Mouse (Mus musculus): ENCODE measurements around the gene Wdr83. TPM values are rescaled to one million over a fixed set of nuclear protein-coding genes. Genes with fewer than 3 reads are reported as not detected.

The Wdr83 gene
- total RNA-seq, 2 experiments from 2014 or later = 26.5 to 30.8 TPM

DNA sequence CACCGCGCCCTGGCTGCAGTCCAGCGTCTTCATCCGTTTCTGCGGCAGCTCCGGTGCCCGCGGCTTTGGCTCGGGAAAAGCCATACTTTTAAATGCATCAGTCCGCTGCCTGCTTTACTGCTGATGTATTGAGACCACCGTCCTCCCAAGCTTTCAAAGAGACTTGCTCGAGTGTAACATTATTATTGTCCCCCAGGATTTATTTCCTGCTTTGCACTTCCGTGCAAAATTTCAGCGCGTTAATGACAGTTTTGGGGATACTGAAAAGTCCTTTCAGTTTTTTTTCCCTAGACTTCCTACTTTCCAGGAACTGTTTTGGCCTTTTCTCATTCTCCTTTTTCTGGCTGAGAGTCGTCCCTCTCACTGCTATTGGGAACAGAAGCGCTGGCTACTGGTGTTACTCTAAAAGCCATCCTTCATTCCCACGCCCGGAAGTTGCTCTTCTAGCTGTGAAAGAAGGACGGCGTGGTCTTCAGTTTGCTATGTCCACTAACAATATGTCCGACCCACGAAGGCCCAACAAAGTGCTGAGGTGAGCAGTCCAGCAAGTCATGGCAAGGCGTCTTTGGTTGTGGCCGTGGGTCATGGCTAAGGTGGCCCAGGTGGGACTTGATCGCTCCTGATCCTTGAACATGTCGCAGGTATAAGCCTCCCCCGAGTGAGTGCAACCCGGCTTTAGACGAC is 432 bp downstream of the Wdr83 start, which contains the start of gene Wdr83os:
Gene Wdr83os (plus strand): TSS at position 209 of the 684 bp plus-strand sequence.
- DNase-seq (ENCODE audit: low spot score in 2 of 2) = peak; percentile 64 to 68

DNA sequence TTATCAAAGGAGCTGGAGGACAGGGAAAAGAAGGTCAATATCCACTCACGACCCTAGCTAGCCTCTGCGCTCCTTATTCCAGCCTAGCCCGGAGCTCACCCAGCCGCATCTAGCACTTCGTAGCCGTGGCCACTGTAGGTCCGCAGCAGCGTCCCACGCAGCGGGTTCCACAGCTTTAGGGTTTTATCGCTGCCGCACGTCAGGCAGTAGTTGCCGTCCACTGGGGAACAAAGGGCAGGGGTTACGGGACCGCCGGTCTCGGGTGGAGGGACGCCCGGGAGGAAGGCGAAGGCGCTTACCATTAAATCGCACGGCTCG is 933 bp downstream of the Wdr83 start:
- peak in 1 of 2 experiments; percentile 67 for DNase-seq (ENCODE audit: low spot score in 2 of 2)

DNA sequence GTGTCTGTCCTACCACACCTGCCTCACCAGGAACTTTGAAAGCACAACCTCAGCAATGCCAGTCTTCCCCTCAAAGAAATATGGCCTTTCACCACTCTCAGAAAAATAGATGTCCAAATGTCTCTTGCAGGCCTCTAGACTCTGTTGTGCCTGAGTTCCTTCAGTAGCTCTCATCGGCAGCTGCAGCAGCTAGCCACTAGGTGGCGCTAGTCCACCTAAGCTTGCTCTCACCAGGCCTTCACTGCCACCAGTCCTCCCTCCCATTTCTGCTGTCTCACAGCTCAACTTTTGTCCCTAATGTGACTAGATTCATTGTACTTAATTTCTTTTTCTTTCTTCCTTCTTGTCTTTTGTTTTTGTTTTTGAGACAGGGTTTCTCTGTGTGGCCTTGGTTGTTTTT is 4.1 kb downstream of the Wdr83 start:
- DNase-seq (ENCODE audit: low spot score in 2 of 2) = peak; percentile 84 to 87

DNA sequence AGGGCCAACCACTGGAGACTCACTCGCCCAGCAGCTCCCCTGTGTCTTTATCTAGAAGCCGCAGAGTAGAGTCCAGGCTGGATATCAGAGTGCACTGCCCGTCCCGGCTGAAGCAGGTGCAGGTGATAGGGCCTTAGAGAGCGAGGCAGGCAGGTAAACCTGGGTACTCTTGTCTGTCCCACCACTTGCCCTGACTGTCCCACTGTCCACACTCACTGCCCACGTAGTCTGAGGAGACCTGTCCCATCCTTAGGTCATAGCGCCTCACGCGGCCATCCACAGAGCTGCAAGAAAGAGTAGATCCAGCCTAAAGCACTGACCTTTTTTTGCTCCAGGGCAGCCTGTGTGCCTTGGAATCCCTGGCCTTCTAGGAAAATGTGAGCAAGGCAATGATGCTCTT is 5.1 kb downstream of the Wdr83 start:
- peak; percentile 48 to 58 for DNase-seq (ENCODE audit: low spot score in 2 of 2)

DNA sequence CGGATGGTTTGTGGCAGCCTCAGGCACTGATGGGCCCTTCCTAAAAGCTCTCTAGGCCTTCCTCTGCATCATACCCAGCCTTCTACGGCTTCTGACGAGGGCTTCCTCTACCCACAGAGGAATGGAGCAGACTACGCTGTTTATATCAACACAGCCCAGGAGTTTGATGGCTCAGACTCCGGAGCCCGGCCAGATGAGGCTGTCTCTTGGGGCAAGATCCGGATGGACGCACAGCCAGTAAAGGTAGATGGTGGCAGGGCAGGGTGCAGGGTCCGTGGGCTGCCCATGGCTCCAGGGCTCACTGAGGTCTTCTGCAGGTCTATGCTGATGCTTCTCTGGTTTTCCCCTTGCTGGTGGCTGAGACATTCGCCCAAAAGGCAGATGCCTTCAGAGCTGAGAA is 6.5 kb downstream of the Wdr83 start:
- DNase-seq (ENCODE audit: low spot score in 2 of 2) = no peak

DNA sequence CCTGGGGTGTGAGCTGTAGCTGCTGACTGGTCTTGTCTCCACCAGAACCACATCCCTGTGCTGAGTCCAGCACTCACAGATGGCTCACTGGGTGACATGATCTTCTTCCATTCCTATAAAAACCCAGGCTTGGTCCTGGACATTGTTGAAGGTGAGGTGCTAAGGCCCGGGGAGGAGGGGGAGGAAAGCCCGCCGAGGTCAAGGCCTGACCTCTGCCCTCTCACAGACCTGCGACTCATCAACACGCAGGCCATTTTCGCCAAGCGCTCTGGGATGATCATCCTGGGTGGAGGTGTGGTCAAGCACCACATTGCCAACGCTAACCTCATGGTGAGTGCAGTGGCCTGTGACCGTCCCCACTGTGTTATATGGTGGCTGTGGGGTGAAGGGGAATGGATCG is 6.9 kb downstream of the Wdr83 start:
- no peak for DNase-seq (ENCODE audit: low spot score in 2 of 2)

DNA sequence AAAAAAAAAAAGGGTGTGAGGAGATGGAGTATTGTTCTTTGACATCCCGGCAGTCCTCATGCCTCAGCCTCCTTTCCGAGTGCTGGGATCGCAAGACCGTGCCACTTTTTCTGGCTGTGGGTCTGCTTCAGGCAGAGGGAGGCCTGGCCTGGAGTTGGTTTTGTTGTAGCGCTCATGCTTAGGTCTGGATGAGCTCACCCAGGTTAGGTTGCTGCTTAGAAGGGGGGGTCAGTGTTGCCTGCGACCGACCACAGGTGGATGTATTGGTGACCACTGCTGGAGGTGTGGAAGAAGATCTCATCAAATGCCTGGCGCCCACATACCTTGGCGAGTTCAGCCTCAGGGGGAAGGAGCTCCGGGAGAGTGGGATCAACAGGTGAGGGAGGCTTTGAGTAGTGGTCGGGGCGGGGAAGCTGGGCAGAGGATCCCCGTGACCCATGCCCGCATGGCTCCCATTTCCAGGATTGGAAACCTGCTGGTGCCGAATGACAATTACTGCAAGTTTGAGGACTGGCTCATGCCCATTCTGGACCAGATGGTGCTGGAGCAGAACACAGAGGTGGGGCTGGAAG is 8.0 kb downstream of the Wdr83 start:
- no peak for DNase-seq (ENCODE audit: low spot score in 2 of 2)

DNA sequence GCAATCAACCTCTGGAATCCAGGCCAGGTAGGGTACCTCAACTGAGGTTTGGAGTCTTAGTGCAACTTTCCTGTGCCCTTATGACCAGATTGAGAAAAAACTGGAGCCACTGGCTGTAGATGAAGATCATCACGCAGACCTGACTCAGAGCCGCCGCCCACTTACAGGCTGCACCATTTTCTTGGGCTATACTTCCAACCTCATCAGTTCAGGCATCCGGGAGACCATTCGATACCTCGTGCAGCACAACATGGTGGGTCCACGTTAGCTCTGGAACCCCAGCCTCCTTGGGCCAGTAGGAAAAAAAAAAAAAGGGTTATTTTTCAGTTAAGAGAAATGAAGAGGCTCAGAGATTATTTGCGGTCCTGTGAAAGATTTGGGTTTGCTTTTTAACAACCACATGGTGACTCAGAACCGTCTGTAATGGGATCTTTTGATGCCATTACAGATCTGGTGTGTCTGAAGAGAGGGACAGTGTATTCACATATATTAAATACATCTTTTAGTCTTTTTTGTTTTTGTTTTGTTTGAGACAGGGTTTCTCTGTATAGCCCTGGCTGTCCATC is 8.7 kb downstream of the Wdr83 start:
- DNase-seq (ENCODE audit: low spot score in 2 of 2) = no peak

DNA sequence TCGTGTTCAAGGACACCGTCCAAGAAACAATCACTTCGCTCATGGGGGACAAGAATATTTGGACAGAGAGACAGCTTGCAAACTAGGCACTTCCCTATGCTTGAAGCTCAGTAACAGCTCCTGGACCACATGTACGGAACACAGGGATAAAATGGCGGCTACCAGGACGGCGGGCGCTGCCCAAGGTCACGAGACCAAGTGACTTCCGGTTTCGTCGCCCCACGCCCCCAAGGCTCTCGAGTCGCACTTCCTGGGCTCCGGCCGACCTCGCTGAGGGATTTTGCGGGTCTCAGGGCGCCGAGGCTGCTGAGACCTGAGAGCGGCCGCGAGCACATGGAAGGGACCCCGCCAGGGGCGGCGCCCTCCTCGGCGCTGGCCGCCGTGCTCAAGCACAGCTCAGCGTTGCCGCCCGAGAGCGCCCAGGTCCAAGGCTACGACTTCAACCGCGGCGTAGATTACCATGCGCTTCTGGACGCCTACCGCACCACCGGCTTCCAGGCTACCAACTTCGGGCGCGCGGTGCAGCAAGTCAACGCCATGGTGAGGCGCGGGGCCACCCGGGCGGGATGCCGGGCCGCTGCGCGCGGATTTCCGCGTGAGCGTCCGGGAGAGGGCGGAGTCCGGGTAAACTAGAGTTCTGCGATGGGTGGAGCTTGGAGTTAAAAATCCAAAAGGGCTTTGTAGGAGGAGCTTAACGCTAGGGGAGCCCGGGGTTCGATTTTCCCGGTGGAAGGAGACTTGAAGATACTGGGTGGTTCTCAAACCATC is 9.4 kb downstream of the Wdr83 start, which contains the start of gene Dhps:
Gene Dhps (plus strand): TSS at position 244 of the 768 bp plus-strand sequence.
- DNase-seq (ENCODE audit: low spot score in 2 of 2) = peak; percentile 84 to 90

DNA sequence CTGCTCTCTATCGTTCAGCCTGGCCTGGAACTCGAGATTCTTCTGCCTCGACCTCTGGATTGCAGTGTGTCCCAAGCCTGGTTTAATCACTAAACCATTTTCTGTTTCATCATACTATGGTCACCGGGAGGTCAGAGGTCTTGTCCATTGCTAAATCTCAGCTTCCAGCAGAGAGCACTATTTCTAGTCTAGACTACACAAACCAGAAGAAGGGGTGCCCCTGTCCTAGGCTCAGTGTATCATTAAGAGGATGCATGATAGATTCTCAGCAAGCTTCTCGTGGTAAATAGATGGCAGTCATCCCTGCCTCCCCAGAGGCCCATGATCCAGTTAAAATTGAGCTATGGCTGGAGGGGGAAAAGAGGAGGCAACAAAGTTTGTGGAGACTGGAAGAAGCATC is 10.1 kb downstream of the Wdr83 start:
- DNase-seq (ENCODE audit: low spot score in 2 of 2) = no peak

DNA sequence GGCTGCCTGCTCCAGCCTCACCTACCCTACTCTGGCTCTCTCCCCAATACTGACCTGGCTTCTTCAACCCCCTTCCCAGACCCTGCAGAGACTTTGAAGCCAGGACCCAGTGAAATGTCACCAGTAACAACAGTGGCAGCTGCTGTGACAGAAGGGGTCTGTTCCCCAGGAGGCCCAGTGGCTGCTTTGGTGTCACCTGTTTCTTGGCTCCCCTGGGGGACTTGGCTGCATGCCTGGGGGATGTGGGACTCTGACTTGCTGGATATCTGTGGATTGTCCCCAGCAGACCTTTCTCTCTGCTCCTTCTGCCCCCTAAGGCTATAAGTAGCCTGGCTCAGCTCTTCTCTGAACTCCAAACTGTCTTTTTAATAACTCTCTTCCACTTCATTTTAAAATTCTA is 13.1 kb downstream of the Wdr83 start, which contains the start of gene Gm5741:
Gene Gm5741 (minus strand): TSS at position 1 of the 400 bp plus-strand sequence.
- no peak for DNase-seq (ENCODE audit: low spot score in 2 of 2)

DNA sequence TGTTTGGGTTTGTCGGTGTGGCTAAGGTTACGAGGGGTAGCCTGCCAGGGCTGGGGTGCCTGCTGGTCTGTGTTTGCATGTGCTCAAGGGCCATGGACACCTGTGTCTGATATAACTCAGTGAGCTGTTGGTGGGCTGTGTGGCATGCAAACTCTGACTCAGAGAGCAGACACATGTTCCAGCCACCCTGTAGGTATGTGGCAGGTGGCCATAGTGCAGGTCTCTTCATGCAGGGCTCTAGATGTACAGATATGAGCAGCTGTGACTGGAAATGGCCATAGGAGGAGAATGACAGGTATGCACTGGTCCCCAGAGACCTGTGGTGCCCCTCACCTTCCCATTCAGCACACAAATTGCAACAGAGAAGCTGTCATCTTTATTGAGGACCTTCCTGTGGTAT is 14.0 kb downstream of the Wdr83 start:
- DNase-seq (ENCODE audit: low spot score in 2 of 2) = no peak

DNA sequence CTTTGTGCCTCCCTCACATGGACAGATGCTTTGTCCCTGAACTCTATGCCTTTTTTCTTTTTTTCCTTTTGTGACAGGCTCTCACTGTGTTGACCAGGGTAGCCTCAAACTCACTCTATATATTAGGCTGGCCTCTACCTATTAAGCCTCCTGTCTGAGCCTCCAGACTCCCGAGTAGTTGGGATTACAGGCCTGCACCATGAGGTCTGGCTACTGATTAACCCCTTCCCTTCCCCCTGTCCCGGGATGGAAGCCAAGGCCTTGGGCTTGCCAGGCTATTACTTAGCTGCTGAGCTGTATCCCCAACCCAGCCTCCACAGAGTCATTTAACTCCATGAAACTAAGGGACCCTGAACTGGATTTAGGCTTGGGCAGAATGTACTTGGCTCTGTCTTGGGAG is 15.9 kb downstream of the Wdr83 start:
- DNase-seq (ENCODE audit: low spot score in 2 of 2) = no peak

DNA sequence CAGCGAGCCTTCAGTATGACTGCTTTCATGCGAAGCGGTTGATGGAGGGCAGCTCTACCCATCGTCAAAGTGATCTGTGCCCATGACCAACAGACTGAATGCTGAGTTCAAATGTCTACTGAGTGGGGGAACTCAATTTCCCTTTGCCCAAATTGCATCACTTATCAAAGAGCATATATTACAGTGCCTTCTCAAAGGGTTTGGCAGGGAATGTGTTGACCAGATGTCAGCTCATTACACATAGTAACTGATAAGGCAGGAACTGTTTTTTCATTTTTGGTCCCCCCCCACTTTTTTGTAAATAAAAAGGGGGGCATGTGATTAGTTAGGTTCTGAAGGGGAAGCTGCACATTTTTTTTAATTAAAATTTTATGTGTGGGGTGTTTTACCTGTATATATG is 18.5 kb downstream of the Wdr83 start:
- DNase-seq (ENCODE audit: low spot score in 2 of 2) = no peak

DNA sequence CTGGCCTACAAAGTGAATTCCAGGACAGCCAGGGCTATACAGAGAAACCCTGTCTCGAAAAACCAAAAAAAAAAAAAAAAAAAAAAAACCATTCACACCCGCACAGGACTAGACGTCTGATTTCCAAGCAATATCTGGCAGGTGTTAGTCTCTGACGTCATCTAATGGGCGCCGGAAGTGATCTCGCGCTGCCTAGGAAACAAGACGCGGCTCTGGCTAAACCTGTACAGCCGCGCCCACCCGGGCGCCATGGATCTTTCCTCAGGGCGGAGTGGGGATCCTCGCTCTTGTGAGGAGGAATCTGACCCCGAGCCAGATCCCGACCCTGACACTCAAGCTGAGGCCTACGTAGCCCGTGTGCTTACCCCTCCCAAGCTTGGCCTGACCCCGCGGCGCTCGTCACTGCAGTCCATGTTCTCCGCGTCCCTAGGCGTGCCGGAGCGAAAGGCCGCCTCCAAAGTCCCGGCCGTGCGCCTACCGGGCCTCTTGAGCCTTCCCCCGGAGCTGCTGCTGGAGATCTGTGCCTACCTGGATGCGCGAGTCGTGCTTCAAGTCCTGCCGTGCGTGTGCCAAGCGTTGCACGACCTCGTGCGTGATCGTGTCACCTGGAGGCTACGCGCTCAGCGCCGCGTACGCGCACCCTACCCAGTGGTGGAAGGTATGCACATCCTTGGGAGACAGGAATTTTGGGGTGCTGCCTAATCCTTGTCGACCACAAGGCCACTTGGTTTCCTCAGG is 21.1 kb downstream of the Wdr83 start, which contains the start of gene Fbxw9:
Gene Fbxw9 (plus strand): TSS at position 177 of the 738 bp plus-strand sequence.
- DNase-seq (ENCODE audit: low spot score in 2 of 2) = peak; percentile 88 to 89

DNA sequence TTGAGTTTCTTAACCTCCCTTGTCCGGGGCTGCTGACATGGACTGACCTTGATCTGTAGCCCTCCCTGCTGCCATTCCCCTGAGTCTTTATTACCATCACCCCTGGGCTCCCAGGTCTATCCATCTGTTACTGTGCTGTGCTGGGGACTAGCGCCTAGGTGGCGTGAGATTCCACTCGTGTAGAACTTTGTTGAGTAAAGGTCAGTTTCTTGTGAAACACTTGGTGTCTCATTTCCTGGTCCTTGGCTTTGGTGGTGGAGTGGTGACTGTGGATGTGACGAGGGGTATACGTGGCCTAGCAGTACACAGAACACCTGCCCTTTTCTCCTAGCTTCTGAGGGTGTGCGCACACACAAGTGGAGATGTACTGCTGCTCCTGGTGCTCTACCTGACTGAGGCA is 23.7 kb downstream of the Wdr83 start:
- no peak for DNase-seq (ENCODE audit: low spot score in 2 of 2)

DNA sequence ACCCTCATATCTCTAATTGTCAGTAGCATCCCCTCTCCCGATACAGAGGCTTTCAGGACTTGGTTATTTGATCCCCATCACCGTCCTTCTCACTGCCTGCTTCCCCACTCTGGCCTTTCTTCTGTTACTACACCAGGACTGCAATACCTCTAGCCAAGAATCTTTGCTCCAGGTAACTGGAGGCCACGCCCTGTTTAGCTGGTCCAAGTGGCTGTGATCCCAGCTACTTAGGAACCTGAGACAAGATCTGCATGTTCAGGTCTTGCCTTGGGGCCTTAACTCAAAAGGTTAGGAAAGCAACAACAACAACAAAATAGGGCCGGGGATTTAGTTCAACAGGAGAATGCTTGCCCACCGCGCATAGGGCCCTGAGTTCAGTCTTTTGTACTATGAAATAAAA is 37.5 kb downstream of the Wdr83 start:
- DNase-seq (ENCODE audit: low spot score in 2 of 2) = no peak

DNA sequence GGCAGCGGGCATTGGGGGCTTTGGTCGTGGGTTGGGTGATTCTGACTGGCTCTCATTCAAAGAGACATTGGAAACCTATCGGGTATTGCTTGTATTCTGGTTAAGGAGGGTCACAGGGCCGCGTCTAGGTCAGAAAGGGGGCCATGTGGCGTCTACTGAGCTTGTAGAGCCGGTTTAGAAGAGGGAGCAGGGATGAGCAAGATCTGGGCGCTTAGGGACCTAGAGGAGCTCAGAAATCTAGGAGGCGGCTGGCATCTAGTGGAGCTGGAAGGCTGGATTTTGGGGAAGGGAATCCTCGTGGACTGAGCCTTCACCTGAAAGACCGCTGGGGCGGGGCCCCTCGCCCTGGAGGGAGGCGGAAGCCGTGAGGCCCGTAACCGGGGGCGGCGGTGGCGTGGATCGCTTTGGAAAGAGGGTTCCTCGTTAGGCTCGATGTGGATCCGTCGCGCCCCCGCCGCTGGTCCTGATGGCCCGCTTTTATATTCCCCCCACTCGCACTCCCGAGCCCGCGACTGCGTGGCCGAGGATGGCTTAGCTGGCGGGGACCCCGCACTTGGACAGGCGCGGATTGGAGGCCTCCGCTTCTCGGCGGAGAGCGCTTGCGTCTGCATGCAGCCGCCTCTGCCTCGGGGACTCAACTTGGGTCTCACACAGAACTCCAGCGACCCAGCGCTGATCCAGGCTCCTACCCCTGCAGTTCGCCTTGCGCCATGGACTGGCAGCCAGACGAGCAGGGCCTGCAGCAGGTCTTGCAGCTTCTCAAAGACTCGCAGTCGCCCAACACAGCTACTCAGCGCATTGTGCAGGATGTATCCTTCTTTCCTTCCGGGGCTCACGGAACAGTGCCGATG is 43.2 kb downstream of the Wdr83 start:
- peak; percentile 42 to 57 for DNase-seq (ENCODE audit: low spot score in 2 of 2)

DNA sequence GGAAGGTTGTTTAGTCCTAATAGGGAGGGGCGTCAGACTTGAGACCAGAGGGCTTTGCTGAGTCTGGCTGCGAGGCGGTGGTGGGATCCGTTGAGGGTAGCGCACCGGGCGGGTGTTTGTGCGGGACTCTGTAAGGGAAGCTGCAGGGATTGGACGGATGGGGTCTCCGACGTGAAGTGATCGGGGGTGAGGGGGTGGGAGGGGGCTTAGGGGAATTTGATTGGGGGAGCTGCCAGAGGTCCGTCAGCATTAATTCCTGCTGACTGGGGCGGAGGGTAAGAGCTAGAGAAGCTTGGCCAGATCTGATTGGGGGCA is 43.8 kb downstream of the Wdr83 start:
- DNase-seq (ENCODE audit: low spot score in 2 of 2) = no peak

DNA sequence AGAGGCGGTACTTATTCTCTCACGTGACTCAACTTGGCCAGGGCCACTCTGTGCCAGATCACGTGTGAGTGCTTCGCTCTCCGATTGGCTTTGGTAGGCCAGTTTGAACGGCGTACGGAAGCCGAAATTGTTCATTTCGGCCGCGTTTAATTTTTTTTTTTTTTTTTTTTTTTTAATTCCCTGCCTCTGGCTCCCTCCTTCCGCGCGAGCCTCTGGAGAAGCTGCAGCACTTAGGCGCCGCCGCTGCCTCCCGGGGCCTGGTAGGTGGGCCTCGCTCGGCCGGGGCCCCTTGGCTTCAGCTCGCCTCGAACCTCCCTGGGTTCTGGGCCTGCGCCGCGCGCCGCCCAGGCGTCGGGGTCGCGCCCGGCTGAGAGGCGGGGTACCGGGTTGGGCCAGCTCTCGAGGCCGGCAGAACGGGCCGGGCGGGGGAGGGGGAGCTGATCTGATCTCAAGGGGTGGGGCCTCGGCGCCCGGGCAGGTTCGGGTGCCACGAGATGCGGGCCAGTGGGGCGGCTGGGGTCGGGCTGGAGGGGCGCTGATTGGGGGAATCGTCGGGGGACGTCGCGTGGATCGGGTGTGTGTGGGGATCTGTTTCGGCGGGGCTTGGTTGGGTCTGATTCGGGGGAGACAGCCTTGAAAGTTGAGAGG is 44.3 kb downstream of the Wdr83 start, which contains the start of gene Tnpo2:
Gene Tnpo2 (plus strand): TSS at position 198 of the 648 bp plus-strand sequence.
- peak; percentile 84 to 89 for DNase-seq (ENCODE audit: low spot score in 2 of 2)

Data from layer of hippocampus, postnatal 10 days (tissue).